Mouse (Mus musculus) liver, adult 2 months (tissue): Measurements from ENCODE around the gene Ltbp3.

Experiments used
- CTCF ChIP-seq: fragments of 200-500 bp; IDR thresholded peaks from 2 replicates; pipeline ENCODE4 v1.5.1; 2011; ENCODE audit warnings: low read depth, low read length, control low read depth
- POLR2A ChIP-seq: fragments of 200-500 bp; IDR thresholded peaks from 2 replicates; pipeline ENCODE4 v1.6.1; 2011; ENCODE audit warnings: low read length, control low read depth; ENCODE audit not compliant: insufficient read depth; ENCODE audit errors: extremely low read depth

DNA sequence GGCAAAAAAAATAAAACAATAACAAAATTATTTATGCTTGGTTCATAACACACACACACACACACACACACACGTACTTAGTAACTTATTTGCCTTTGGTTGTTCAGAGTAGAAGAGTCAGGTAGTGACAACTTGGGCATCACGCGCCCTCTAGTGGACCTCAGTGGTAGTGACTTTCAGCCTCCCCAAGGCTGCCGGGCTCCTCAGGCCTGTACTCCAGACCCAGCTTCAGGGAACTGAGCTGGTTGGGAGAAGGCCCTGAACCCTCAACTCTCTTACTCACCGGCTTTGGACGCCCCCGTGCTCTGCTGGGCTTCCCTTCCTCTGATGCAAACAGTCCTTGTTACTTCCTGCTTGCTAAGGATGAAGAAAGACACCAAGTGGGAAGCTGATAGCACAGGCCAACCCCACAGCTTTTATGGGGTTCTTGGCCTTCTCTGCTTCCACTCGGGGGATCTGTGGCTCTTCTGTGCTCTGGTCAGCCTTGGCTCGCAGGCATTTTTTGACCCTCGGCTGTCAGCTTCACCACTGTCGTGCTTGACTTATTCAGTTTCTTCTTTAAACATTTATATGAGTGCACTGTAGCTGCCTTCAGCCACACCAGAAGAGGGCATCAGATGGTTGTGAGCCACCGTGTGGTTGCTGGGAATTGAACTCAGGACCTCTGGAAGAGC lies 45.9 kb downstream of the Ltbp3 start:
- TF ChIP-seq CTCF (peak; percentile 91), POLR2A (no peak)
